Mouse (Mus musculus) R1 (cell line): ENCODE measurements at regions not wholly inside any gene's neighbourhood (a gene's known extent, or its start where the extent isn't known, plus 50 kb on each side); places are given as distances from the start of the nearest gene placed in this dataset.

ENCODE experiments used
- DNase-seq: peaks from one replicate; pipeline ENCODE4 v3.0.0-alpha.2; 2018; ENCODE audit warnings: low read depth, low spot score

GRCm38 (mm10) chr12:49732351-49732750, 347.4 kb downstream of the Gm43517 start:
- no peak for DNase-seq

GRCm38 (mm10) chr12:49737100-49737499, 352.1 kb downstream of the Gm43517 start:
- DNase-seq: no peak

- DNase-seq: no peak
These were observed 355.2 kb downstream of the Gm43517 start for GRCm38 (mm10) chr12:49739960-49740740.

- no peak for DNase-seq
These were observed 358.4 kb downstream of the Gm43517 start for GRCm38 (mm10) chr12:49743402-49743801.

GRCm38 (mm10) chr12:49747081-49747480, 362.1 kb downstream of the Gm43517 start:
- no peak for DNase-seq

- DNase-seq: no peak
These were observed 373.4 kb downstream of the Gm43517 start for GRCm38 (mm10) chr12:49758391-49758790.

GRCm38 (mm10) chr12:49764541-49764940, 379.6 kb downstream of the Gm43517 start:
- no peak for DNase-seq

GRCm38 (mm10) chr12:49808341-49808740, 423.4 kb downstream of the Gm43517 start:
- DNase-seq: no peak

- DNase-seq: no peak
These were observed 429.7 kb downstream of the Gm43517 start for GRCm38 (mm10) chr12:49814653-49815052.

GRCm38 (mm10) chr12:49827769-49828168, 442.8 kb downstream of the Gm43517 start:
- no peak for DNase-seq

GRCm38 (mm10) chr12:49828553-49828952, 443.6 kb downstream of the Gm43517 start:
- DNase-seq: no peak

GRCm38 (mm10) chr12:49830665-49831064, 445.7 kb downstream of the Gm43517 start:
- DNase-seq: no peak

- DNase-seq: no peak
These were observed 447.3 kb downstream of the Gm43517 start for GRCm38 (mm10) chr12:49832118-49832847.

GRCm38 (mm10) chr12:49836282-49837070, 451.5 kb downstream of the Gm43517 start:
- no peak for DNase-seq

- no peak for DNase-seq
These were observed 500.5 kb downstream of the Gm43517 start for GRCm38 (mm10) chr12:49885507-49885906.

GRCm38 (mm10) chr12:49887246-49887645, 502.3 kb downstream of the Gm43517 start:
- DNase-seq: no peak

GRCm38 (mm10) chr12:49897768-49898167, 512.8 kb downstream of the Gm43517 start:
- no peak for DNase-seq

GRCm38 (mm10) chr12:49915691-49916090, 530.7 kb downstream of the Gm43517 start:
- no peak for DNase-seq

GRCm38 (mm10) chr12:49921608-49922007, 536.6 kb downstream of the Gm43517 start:
- DNase-seq: no peak

GRCm38 (mm10) chr12:49940818-49941217, 555.8 kb downstream of the Gm43517 start:
- no peak for DNase-seq

GRCm38 (mm10) chr12:49944911-49945627, 560.1 kb downstream of the Gm43517 start:
- DNase-seq: no peak
